Mouse (Mus musculus) kidney, postnatal 0 days (tissue): Measurements from ENCODE around the gene Hmga1. TPM values are rescaled to one million over a fixed set of nuclear protein-coding genes. Genes with fewer than 3 reads are reported as not detected.

Experiments used
- ATAC-seq: fragments of 200-750 bp; cut with Nextera tagmentation; replicated peaks from 2 replicates; pipeline ENCODE4 v1.8.0; 2017; ENCODE audit warnings: low read depth, moderate number of reproducible peaks, moderate TSS enrichment, moderate library complexity; ENCODE audit not compliant: low FRiP score
- DNase-seq: peaks from one replicate; pipeline ENCODE4 v3.0.0-alpha.2; 2016; ENCODE audit warnings: low spot score
- H3K27ac ChIP-seq: fragments of 300-500 bp; sonication (generic); 2 replicates; pipeline ENCODE4 v1.5.1; 2014; ENCODE audit warnings: mild to moderate bottlenecking
- H3K27me3 ChIP-seq: fragments of 300-500 bp; sonication (generic); 2 replicates; pipeline ENCODE4 v1.6.1; 2014; ENCODE audit warnings: low read length, mixed read lengths; ENCODE audit not compliant: insufficient read depth
- H3K36me3 ChIP-seq: fragments of 300-500 bp; sonication (generic); 2 replicates; pipeline ENCODE4 v1.6.1; 2014; ENCODE audit warnings: low read length, mixed read lengths; ENCODE audit not compliant: insufficient read depth
- H3K4me1 ChIP-seq: fragments of 300-500 bp; sonication (generic); replicated peaks from 2 replicates; pipeline ENCODE4 v1.6.1; 2014; ENCODE audit warnings: antibody characterized with exemption, low read length, mixed read lengths; ENCODE audit not compliant: insufficient read depth
- H3K4me2 ChIP-seq: fragments of 300-500 bp; sonication (generic); 2 replicates; pipeline ENCODE4 v1.6.1; 2014; ENCODE audit warnings: mild to moderate bottlenecking, low read length, moderate library complexity, mixed read lengths
- H3K4me3 ChIP-seq: fragments of 300-500 bp; sonication (generic); replicated peaks from 2 replicates; pipeline ENCODE4 v1.5.1; 2014; ENCODE audit warnings: low read depth, low read length
- H3K9ac ChIP-seq: fragments of 300-500 bp; sonication (generic); 2 replicates; pipeline ENCODE4 v1.6.1; 2014; ENCODE audit warnings: low read depth, low read length
- H3K9me3 ChIP-seq: fragments of 300-500 bp; sonication (generic); replicated peaks from 2 replicates; pipeline ENCODE4 v1.6.1; 2016; ENCODE audit warnings: low read length, inconsistent platforms, mixed read lengths
- CTCF ChIP-seq: IDR thresholded peaks from 2 replicates; pipeline ENCODE4 v1.5.1; 2016; ENCODE audit warnings: antibody characterized with exemption, low read depth, mild to moderate bottlenecking, moderate library complexity
- WGBS: fragments of 180-500 bp; shearing (Covaris S2); extraction: QIAGEN DNeasy Blood & Tissue Kit; methylation state at CpG from one replicate; pipeline ENCODE4 v1.1.7; 2014; 5-methylcytosine and 5-hydroxymethylcytosine counted together
- polyA plus RNA-seq: library from polyadenylated mRNA; unstranded; fragments of >200 nt; fragmentation: Nextera tagmentation; extraction: Ambion mirVana; gene quantifications from 2 replicates; pipeline ENCODE4 v1.2.1, GENCODE M21; 2015

Hmga1 gene
- polyA plus RNA-seq, 1 experiment from 2014 or later: 131 TPM

DNA sequence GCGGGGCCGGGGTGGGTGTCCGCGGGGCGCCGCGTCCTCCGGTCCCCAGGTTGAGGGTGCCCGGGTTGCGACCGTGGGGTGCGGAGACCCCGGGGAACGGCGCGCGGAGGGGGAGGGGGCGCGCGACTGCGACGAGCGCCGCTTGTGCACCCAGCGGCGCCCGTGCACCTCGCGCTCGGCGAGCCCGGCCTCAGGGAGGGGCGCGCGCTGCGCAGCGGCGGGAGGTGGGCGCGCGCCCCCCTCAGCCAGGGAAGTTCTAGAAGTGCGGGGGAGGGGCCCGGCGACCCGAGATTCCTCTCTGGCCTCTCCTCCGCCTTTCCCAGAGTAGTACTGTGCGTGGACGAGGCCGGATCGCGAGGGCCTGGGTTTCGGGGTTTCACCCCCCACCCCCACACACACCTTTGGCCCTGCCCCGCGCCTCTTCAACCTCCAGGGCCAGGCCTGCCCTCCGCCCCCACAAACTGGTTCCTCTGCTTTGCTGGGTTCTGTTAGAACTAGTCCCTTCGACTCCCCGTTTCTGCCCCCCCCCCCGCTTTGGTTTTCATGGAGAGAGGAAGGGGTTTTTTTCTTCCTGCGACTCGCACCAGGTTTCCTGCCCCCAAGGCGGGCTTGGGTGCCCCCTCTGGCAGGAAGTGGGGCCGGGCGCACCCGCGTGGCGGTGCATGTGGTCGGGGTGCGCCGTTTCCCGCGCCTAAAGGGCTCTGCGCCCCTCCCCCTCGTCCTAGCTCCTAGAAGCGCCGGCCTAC is 1.1 kb downstream of the Hmga1 start:
- Histone ChIP-seq H3K27ac (peak overlapping the region; percentile 96), H3K27me3 (no peaks in the 10 kb centered on the region), H3K9me3 (no peaks in the 10 kb centered on the region), H3K9ac (peak overlapping the region; percentile 88), H3K4me2 (peak overlapping the region; percentile 91), H3K36me3 (no peaks in the 10 kb centered on the region), H3K4me3 (peak overlapping the region; percentile 77), H3K4me1 (peaks cover 18% of the 10 kb centered on the region)
- WGBS: 3% methylated on average over 48 of the region's 75 CpGs
- peak; percentile 37; the same call in 1 of the 2 replicates for TF ChIP-seq CTCF
- ATAC-seq (0 out of 2 replicates have a peak, but pooled peaks have one; percentile 9), DNase-seq (peak; percentile 78)

DNA sequence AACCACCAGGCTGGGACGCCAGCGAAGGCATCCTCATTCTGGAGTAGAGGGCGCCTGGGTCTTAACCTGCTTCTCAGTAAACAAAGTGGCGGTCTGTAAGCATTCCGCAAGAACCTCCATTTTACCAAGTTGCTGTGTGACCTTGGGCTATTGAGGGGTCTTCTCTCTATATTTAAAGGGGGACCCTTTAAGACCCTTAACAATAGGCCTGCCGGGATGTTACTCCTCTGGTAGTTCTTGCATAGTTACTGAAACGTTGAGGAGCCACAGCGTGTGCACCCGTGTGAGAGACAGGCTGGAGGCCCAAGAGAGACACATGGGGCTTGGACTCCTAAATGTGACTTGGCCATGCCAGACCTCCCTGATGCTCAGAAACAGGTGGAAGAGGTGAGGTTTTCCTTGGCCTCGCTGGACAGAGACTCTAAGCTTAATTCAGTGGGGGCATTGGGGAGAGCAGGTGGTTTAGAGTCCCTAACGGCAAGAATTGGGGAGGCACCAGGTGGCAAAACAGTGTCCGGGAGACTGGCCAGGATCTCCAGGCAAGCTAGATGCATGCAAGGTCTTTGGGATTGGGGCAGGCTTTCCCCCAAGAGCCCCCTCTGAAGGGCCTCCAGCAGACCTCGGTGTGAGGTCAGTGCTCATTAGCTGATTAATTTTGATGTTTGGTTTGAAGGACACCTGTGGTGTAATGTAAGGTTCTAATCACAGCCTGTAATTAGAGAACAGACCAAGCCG is 1.8 kb downstream of the Hmga1 start:
- Histone ChIP-seq H3K27me3 (no peaks in the 10 kb centered on the region), H3K36me3 (no peaks in the 10 kb centered on the region), H3K9ac (peak overlapping the region; percentile 88), H3K4me3 (peak overlapping the region; percentile 77), H3K27ac (peak overlapping the region; percentile 96), H3K4me2 (peak overlapping the region; percentile 91), H3K4me1 (peaks cover 18% of the 10 kb centered on the region), H3K9me3 (no peaks in the 10 kb centered on the region)
- TF ChIP-seq CTCF: no peak
- no peak for DNase-seq
- WGBS: 13% methylated on average over 14 of the region's 14 CpGs
- ATAC-seq: no peak

DNA sequence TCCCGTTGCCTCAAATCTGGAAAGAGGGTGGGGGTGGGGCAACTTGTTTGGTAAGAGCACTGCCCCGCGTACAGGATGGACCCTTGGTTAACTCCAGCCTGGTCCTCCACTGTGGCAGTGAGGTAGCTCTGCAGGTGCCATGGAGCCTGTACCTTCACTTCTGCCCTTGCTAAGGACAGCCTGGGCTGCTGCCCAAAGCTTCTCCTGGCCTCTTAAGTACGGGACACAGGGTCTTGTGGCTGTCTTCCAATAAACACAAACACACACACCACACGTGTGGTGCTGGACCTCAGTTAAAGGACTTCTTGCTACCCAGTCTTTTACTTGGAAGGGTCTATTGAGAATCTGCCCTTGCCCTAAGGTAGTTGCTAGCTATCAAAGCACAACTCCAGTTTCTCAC is 2.5 kb downstream of the Hmga1 start:
- Histone ChIP-seq H3K4me1 (peaks cover 18% of the 10 kb centered on the region), H3K27me3 (no peaks in the 10 kb centered on the region), H3K9ac (no peak overlapping the region), H3K36me3 (no peaks in the 10 kb centered on the region; the same call in 1 of the 2 replicates), H3K9me3 (no peaks in the 10 kb centered on the region), H3K4me2 (peak overlapping the region; percentile 91), H3K4me3 (no peak overlapping the region), H3K27ac (no peak overlapping the region)
- ATAC-seq (no peak), DNase-seq (no peak)
- no peak for TF ChIP-seq CTCF
- WGBS: 15% methylated on average over 5 of the region's 5 CpGs

DNA sequence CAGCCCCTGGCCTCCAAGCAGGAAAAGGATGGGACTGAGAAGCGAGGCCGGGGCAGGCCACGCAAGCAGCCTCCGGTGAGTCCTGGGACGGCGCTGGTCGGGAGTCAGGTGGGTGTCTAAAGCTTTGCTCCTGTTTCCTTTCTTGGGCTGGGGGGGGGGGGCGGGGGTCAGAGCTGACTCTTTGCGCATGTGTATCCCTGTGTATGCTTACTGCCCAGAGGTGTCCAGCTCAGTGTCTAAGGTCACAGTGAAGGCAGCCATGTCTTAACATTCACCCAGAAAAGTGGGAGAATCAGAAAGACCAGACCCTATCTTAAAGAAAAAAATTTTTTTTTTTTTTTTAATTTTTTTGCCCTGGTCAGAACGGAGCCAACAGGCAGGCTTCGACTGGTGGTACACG is 3.3 kb downstream of the Hmga1 start:
- ATAC-seq (no peak), DNase-seq (no peak)
- Histone ChIP-seq H3K27ac (no peak overlapping the region), H3K9me3 (no peaks in the 10 kb centered on the region), H3K4me3 (no peak overlapping the region), H3K36me3 (no peaks in the 10 kb centered on the region; the same call in 1 of the 2 replicates), H3K9ac (no peak overlapping the region), H3K4me2 (no peak overlapping the region), H3K4me1 (peaks cover 20% of the 10 kb centered on the region), H3K27me3 (no peaks in the 10 kb centered on the region)
- TF ChIP-seq CTCF: no peak
- 69% methylated on average over 10 of the region's 12 CpGs for WGBS

DNA sequence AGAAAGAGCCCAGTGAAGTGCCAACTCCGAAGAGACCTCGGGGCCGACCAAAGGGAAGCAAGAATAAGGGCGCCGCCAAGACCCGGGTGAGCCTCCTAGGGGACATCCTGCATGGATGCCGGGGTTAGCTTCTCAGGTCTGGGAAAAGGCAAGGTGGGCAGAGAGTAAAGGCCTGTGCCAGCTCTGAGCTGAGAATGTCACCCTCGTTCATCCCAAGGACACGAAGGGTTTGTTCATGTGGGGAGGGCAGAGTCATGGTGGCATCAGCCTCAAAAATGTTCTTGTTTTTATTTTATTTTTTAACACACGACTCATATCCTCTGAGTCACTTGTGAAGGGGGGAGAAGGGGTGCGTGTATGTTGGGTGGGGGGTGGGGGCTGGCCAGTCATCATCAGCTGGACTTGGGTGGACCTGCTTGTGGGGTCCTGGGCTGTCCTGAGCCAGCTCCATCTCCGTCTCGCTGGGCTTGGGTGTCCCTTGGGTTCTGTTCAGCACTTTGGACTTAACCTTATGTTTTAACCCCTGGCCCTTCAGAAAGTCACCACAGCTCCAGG is 4.7 kb downstream of the Hmga1 start:
- H3K27me3 ChIP-seq: no peaks in the 10 kb centered on the region
- H3K4me3 ChIP-seq: no peak overlapping the region
- H3K4me2 ChIP-seq: no peak overlapping the region
- no peaks in the 10 kb centered on the region for H3K9me3 ChIP-seq
- no peak for TF ChIP-seq CTCF
- H3K36me3 ChIP-seq: no peaks in the 10 kb centered on the region; the same call in 1 of the 2 replicates
- WGBS: 86% methylated on average over 13 of the region's 13 CpGs
- ATAC-seq: no peak
- no peak for DNase-seq
- no peak overlapping the region for H3K27ac ChIP-seq
- H3K4me1 ChIP-seq: peaks cover 14% of the 10 kb centered on the region
- H3K9ac ChIP-seq: no peak overlapping the region

DNA sequence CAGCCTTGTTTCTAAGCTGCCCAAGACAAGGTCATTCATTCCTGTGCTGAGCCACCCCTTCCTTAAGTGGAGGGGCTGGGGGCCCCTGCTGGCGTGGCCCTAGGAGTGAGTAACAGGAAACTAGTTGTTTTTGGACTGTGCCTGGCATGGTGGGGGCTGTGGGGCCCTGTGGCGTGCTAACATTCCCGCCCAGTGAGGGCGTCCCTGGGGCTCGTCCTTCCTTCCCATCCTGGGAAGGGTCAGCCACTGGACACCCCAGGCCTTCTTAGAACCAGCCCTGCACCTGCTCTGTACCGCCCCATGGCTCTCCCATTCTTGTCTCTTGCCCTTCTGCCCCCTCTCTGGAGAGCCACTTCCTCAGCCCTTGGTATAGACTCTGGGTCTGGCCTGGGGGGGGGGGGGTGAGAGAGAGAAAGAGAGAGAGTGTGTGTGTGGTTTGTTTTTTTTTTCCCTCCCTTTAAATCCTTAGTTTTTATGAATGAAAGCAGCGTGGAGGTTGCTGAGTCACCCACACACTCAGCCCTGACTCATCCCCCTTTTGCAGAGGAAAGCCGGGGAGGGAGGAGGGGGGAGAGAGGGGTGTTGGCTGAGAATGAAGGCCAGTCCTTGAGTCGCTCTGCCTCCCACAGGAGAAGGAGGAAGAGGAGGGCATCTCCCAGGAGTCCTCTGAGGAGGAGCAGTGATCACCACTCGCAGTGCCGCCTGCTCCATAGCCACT is 5.7 kb downstream of the Hmga1 start:
- H3K9ac ChIP-seq: no peak overlapping the region
- H3K4me1 ChIP-seq: peaks cover 17% of the 10 kb centered on the region
- H3K9me3 ChIP-seq: no peaks in the 10 kb centered on the region
- no peak for ATAC-seq
- H3K4me3 ChIP-seq: no peak overlapping the region
- no peak for DNase-seq
- no peak overlapping the region for H3K27ac ChIP-seq
- no peak overlapping the region for H3K4me2 ChIP-seq
- TF ChIP-seq CTCF: no peak
- H3K27me3 ChIP-seq: no peaks in the 10 kb centered on the region
- H3K36me3 ChIP-seq: no peaks in the 10 kb centered on the region; the same call in 1 of the 2 replicates
- WGBS: 52% methylated on average over 9 of the region's 11 CpGs
